Mouse (Mus musculus) kidney, postnatal 14 days (tissue): ENCODE data around the gene Fhdc1.
A peak's percentile ranks its signal among the peaks of the same experiment; 100 is the strongest.

ENCODE experiments used
- DNase-seq: peaks from one replicate; pipeline ENCODE4 v3.0.0; 2022; ENCODE audit warnings: mixed read lengths

Fhdc1 gene

DNA sequence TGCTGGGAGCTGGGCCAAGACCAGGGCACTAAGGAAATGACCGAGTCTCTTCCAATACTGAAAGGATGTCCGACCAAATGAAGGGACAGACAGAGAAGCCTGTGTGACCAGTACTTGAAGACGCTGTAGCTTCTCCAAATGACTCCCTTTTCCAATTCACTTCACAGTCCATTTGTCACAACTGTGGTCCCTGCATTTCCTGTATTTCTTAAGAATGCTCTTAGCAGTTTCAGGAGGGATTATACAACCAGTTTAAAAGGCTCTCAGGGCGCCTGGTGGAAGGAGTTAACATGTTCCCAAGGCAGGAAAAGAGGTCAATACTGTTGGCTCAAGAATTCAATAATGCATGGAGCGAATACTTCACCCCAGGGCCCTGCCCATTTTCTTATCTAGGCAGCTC lies 7.3 kb downstream of the Fhdc1 start:
- DNase-seq = no peak

GRCm38 (mm10) chr3:84472527-84472926 lies 7.7 kb downstream of the Fhdc1 start:
- no peak for DNase-seq

- no peak for DNase-seq
Observed at GRCm38 (mm10) chr3:84471146-84471545, 9.1 kb downstream of the Fhdc1 start.

DNA sequence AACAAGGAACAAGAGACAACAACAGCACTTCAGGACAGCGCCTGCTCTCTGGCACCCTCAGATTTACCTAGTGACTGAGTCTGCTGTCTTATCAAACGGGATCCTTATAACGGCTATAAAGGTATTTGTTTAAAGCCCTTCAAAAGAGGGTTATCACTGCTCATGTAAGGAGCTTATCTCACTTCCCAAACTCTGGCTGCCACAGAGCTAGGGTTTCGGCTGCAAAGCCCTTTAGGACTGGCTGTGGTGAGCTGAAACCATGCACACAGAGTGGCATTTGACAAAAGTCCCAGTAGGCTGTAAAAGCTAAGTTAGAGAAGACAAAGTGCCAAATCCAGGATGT lies 12.1 kb downstream of the Fhdc1 start:
- no peak for DNase-seq

GRCm38 (mm10) chr3:84467419-84468110 lies 12.7 kb downstream of the Fhdc1 start:
- DNase-seq = peak; percentile 70

DNA sequence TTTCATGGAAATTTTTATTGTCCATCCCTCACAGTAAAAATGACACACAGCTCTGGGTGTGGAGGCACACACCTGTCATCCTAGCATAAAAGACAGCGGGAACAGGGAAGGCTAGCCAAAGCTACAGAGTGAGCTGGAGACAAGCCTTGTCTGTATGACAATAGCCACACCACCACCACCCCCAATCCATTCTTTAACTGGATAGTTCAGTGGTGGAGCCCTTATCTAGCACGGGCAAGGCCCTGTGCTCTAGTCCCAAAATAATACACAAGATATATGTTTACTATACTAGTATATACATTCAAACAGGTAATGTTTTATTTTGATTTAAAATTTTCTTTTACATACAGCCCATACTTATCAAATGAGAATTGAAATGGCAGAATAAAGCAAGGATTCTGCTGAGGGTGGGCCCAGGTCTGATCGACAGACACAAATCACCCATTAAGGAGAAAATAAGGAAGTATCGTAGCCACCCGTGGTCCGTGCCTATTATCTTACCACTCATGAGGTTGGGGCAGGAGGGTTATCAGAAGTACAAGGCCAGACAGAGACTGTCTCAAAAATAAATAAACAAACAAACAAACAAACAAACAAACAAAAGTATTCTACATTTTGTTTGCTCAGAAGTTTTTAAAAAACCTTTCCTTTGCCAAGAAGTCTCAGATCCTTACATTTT lies 14.3 kb downstream of the Fhdc1 start:
- DNase-seq = no peak

GRCm38 (mm10) chr3:84461687-84462086 lies 18.5 kb downstream of the Fhdc1 start:
- no peak for DNase-seq

DNA sequence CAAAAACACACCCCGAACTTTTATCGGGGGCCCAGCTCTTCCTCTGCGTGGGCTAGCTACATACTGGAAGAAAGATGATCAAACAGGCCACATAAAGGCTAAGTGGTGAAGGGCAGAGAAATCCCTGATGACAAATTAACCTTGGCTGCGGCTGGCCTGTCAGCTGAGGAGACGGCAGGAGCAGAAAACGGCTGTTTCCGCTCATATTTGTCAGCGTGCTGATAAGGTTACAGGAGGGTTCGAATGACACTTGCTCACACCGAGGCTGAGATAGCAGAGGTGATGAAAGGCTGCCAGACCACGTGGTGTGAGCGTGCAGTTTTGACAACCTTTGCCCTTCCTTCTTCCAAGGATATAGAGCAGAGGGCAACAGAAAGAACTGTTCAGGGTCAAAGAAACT lies 19.3 kb downstream of the Fhdc1 start:
- peak; percentile 77 for DNase-seq

DNA sequence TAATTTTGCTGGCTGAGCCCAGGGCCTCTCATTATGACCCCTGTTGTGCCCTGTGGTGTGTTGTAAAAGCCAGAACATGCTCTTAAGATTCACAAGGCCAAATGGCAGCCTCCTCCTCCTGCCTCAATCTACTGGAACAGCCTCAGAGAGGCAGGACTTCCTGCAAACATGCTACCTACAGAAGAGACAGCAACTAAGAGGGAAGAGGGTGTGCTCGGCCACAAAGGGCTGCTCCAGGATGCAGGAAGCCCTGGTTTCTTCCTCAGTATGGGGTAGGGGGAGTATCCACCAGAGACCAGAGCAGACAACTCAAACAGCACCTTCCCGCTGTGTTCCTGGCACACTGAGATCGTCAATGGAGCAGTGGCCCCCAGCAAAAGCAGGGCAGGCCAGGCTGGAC lies 19.7 kb downstream of the Fhdc1 start:
- DNase-seq = no peak

- DNase-seq = no peak
Observed at GRCm38 (mm10) chr3:84455733-84456417, 24.4 kb downstream of the Fhdc1 start.

DNA sequence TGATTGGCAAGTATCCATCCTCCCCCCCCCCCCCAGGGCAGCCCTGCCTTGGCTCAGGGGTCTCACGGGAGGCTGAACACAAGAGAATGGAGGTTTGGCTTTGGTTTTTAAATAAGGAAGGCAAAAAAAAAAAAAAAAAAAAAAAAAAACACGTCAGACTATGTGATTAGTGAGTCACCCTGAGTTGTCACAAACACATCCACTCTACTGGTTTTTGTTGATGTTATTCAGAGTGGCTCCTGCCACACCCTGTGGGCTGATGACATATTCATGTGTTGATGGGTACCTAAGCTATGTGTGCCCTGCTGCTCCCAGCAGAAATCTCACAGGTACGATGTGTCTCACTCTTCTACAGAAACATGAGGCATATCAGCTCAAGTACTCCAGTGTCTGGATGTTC lies 29.6 kb downstream of the Fhdc1 start:
- DNase-seq = no peak

- no peak for DNase-seq
Observed at GRCm38 (mm10) chr3:84449015-84449414, 31.2 kb downstream of the Fhdc1 start.

DNA sequence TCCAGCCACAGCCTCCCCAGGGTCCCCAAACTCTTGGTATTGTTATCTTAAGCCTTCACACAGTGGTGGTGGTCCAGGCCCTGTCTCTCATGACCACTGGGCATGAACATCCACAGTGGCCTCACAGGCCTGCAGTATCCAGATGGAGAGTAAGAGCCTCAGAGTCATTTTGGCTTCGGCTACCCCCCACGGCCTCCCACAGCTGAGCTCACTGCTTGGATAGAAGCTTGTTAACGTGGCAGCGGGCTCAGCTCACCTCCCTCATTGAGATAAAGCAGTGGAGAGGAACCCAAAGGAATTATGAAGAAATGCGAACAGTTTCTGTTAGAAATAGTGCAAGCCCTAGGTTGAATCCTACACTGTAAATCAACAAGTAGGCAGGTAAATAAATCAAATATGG lies 32.4 kb downstream of the Fhdc1 start:
- DNase-seq = no peak

- DNase-seq = no peak
Observed at GRCm38 (mm10) chr3:84445838-84446237, 34.4 kb downstream of the Fhdc1 start.

- no peak for DNase-seq
Observed at GRCm38 (mm10) chr3:84442890-84443289, 37.3 kb downstream of the Fhdc1 start.

- no peak for DNase-seq
Observed at GRCm38 (mm10) chr3:84439431-84440210, 40.6 kb downstream of the Fhdc1 start.

GRCm38 (mm10) chr3:84438840-84439239 lies 41.4 kb downstream of the Fhdc1 start:
- DNase-seq = no peak

GRCm38 (mm10) chr3:84438118-84438517 lies 42.1 kb downstream of the Fhdc1 start:
- peak; percentile 61 for DNase-seq

- no peak for DNase-seq
Observed at GRCm38 (mm10) chr3:84436947-84437346, 43.3 kb downstream of the Fhdc1 start.

GRCm38 (mm10) chr3:84435288-84436043 lies 44.8 kb downstream of the Fhdc1 start:
- peak; percentile 54 for DNase-seq

DNA sequence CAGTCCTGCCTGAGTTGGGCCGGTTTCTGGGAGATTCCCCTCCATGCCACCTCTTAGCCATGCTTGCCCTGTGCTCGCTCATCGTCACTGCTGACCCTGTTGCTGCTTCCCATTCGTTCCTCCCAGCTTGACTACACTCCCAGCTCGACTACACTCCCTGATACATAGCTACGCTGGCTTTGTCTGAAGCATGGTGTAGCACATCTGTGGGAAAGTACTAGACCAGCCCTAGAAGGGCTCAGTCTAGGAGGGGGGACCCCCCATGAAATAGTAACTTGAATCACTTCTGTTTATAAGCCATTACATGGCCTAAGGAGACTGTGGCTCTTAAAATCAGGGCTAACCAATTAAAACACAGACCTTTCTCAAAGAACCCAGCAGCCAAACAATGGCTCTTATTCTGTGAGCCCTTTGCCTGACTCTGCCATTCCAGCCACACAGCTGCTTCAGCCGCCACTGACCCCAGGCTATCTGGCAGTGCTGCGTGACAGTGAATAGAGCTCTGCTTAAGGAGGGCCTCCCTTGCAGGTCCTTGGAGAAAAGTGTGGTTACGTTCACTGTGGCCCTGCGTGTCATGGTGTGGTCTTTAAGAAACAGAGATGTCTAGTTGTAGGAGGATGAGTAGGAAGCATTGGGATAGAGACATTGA lies 47.3 kb downstream of the Fhdc1 start:
- no peak for DNase-seq

DNA sequence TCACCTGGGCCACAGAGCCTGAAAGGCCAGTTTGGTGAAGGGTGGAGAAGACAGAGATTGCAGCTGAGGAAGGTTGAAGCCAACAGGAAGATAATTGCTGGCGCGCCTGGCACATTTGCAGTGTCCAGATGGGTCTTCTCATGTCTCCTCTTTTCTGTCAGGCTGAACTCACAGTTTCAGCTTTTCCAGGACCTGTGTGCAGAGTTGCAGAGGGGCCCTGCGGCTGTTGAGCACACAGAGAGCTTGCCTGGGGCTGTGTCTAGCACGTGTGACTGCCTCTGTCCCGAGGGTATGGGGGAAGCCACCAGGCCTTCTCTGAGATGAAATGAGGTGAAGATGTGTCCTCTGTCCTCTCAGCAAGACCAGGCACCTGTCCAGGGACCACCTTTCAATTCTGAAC lies 49.0 kb downstream of the Fhdc1 start:
- no peak for DNase-seq
